Mouse (Mus musculus): ENCODE results near the gene Zfp617. TPM values are rescaled to one million over a fixed set of nuclear protein-coding genes. Genes with fewer than 3 reads are reported as not detected.
A peak's percentile ranks its signal among the peaks of the same experiment; 100 is the strongest.

Zfp617 gene
- polyA plus RNA-seq, 1 experiment from 2014 or later = 34.3 TPM

- H3K36me3 ChIP-seq = peaks cover 74% of the 10 kb centered on the region
- H3K27me3 ChIP-seq (ENCODE audit: low read depth, poor library complexity, severe bottlenecking) = no peaks in the 10 kb centered on the region
- H3K27ac ChIP-seq = no peak overlapping the region
- 89% methylated on average over 3 of the region's 3 CpGs for WGBS
- no peak for DNase-seq (ENCODE audit: low spot score)
- no peak overlapping the region for H3K4me3 ChIP-seq
- no peaks in the 10 kb centered on the region for H3K9me3 ChIP-seq (replicated peaks)
- no peaks in the 10 kb centered on the region for H3K4me1 ChIP-seq
These were observed 55.6 kb downstream of the Zfp617 start for GRCm38 (mm10) chr8:71964051-71964450.

GRCm38 (mm10) chr8:71965166-71965565, 56.7 kb downstream of the Zfp617 start:
- DNase-seq (ENCODE audit: low spot score) = peak; percentile 1
- Histone ChIP-seq H3K36me3 (peaks cover 82% of the 10 kb centered on the region), H3K9me3 (replicated peaks) (no peaks in the 10 kb centered on the region), H3K27ac (no peak overlapping the region), H3K4me1 (no peaks in the 10 kb centered on the region), H3K4me3 (no peak overlapping the region), H3K27me3 (ENCODE audit: low read depth, poor library complexity, severe bottlenecking) (no peaks in the 10 kb centered on the region)
- WGBS = 93% methylated on average over 2 of the region's 2 CpGs

DNA sequence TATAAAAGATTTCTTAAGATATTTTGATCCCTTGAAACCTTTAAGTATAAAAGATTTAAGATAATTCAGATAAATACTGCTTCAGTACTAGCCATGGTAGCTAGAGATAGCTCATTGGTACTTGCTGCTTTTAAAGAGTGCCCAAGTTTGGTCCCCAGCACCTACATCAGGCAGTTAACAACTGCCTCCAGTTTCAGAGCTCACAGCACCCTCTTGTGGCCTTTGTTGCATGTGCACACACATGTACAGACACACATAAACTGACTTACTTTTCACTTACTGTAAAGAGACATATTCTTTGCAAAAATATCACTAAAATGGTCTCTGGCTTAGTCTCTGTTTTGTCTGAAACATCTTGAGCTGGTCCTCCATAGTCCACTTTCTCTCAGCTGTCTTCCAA, 58.0 kb downstream of the Zfp617 start:
- no peak overlapping the region for H3K27ac ChIP-seq
- peaks cover 83% of the 10 kb centered on the region for H3K36me3 ChIP-seq
- DNase-seq (ENCODE audit: low spot score) = peak; percentile 25
- no peaks in the 10 kb centered on the region for H3K4me1 ChIP-seq
- H3K27me3 ChIP-seq (ENCODE audit: low read depth, poor library complexity, severe bottlenecking) = no peaks in the 10 kb centered on the region
- H3K9me3 ChIP-seq (replicated peaks) = no peaks in the 10 kb centered on the region
- H3K4me3 ChIP-seq = no peak overlapping the region

GRCm38 (mm10) chr8:71967261-71967660, 58.8 kb downstream of the Zfp617 start:
- Histone ChIP-seq H3K27me3 (ENCODE audit: low read depth, poor library complexity, severe bottlenecking) (no peaks in the 10 kb centered on the region), H3K4me3 (no peak overlapping the region), H3K27ac (no peak overlapping the region), H3K36me3 (peaks cover 82% of the 10 kb centered on the region), H3K9me3 (replicated peaks) (no peaks in the 10 kb centered on the region), H3K4me1 (no peaks in the 10 kb centered on the region)
- peak; percentile 14 for DNase-seq (ENCODE audit: low spot score)
- 98% methylated on average over 5 of the region's 5 CpGs for WGBS

- DNase-seq (ENCODE audit: low spot score) = peak; percentile 0
- Histone ChIP-seq H3K27ac (no peak overlapping the region), H3K36me3 (peaks cover 84% of the 10 kb centered on the region), H3K9me3 (replicated peaks) (no peaks in the 10 kb centered on the region), H3K27me3 (ENCODE audit: low read depth, poor library complexity, severe bottlenecking) (no peaks in the 10 kb centered on the region), H3K4me3 (no peak overlapping the region), H3K4me1 (no peaks in the 10 kb centered on the region)
- 94% methylated on average over 6 of the region's 6 CpGs for WGBS
These were observed 59.7 kb downstream of the Zfp617 start for GRCm38 (mm10) chr8:71968100-71968499.

DNA sequence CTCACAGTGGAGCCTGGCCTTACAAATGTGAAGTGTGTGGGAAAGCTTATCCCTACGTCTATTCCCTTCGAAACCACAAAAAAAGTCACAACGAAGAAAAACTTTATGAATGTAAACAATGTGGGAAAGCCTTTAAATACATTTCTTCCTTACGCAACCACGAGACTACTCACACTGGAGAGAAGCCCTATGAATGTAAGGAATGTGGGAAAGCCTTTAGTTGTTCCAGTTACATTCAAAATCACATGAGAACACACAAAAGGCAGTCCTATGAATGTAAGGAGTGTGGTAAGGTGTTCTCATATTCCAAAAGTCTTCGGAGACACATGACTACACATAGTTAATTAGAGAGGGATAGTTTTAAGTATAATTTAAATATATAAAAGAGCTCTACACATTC, 60.2 kb downstream of the Zfp617 start:
- no peak overlapping the region for H3K27ac ChIP-seq
- peak; percentile 7 for DNase-seq (ENCODE audit: low spot score)
- H3K27me3 ChIP-seq (ENCODE audit: low read depth, poor library complexity, severe bottlenecking) = no peaks in the 10 kb centered on the region
- H3K36me3 ChIP-seq = peaks cover 79% of the 10 kb centered on the region
- H3K9me3 ChIP-seq (replicated peaks) = no peaks in the 10 kb centered on the region
- 97% methylated on average over 6 of the region's 6 CpGs for WGBS
- no peak overlapping the region for H3K4me3 ChIP-seq
- H3K4me1 ChIP-seq = no peaks in the 10 kb centered on the region

GRCm38 (mm10) chr8:71971945-71972344, 63.5 kb downstream of the Zfp617 start:
- DNase-seq (ENCODE audit: low spot score) = peak; percentile 11
- no peaks in the 10 kb centered on the region for H3K9me3 ChIP-seq (replicated peaks)
- H3K4me1 ChIP-seq = no peaks in the 10 kb centered on the region
- no peak overlapping the region for H3K4me3 ChIP-seq
- no peak overlapping the region for H3K27ac ChIP-seq
- H3K27me3 ChIP-seq (ENCODE audit: low read depth, poor library complexity, severe bottlenecking) = no peaks in the 10 kb centered on the region
- peaks cover 47% of the 10 kb centered on the region for H3K36me3 ChIP-seq
- WGBS = 78% methylated on average over 1 of the region's 1 CpGs

GRCm38 (mm10) chr8:71974211-71974610, 65.8 kb downstream of the Zfp617 start:
- Histone ChIP-seq H3K4me3 (no peak overlapping the region), H3K27me3 (ENCODE audit: low read depth, poor library complexity, severe bottlenecking) (no peaks in the 10 kb centered on the region), H3K4me1 (no peaks in the 10 kb centered on the region), H3K27ac (no peak overlapping the region), H3K9me3 (replicated peaks) (no peaks in the 10 kb centered on the region), H3K36me3 (peaks cover 24% of the 10 kb centered on the region)
- no peak for DNase-seq (ENCODE audit: low spot score)
- WGBS = 80% methylated on average over 3 of the region's 3 CpGs

DNA sequence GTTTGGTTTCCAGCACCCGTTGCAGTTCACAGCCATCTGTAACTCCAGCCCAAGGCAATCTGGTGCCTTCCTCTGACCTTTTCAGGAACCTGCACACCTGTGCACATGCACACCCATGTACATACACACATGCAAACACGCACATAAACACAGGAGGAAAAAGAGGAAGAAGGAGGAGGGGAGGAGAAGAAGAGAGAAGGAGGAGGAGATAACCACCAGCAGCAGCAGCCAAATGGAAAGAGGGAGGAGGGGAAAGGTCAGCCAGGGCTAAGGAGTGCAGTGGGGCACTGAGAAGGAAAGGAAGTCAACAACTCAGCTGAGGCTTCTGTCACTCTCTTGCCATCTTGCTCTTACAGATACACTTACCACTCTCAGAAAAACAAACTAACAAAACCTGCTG, 72.6 kb downstream of the Zfp617 start:
- no peaks in the 10 kb centered on the region for H3K4me1 ChIP-seq
- no peak overlapping the region for H3K4me3 ChIP-seq
- H3K9me3 ChIP-seq (replicated peaks) = no peaks in the 10 kb centered on the region
- no peaks in the 10 kb centered on the region for H3K36me3 ChIP-seq
- 72% methylated on average over 2 of the region's 2 CpGs for WGBS
- DNase-seq (ENCODE audit: low spot score) = no peak
- no peaks in the 10 kb centered on the region for H3K27me3 ChIP-seq (ENCODE audit: low read depth, poor library complexity, severe bottlenecking)
- H3K27ac ChIP-seq = no peak overlapping the region

GRCm38 (mm10) chr8:71981456-71981855, 73.0 kb downstream of the Zfp617 start:
- Histone ChIP-seq H3K27me3 (ENCODE audit: low read depth, poor library complexity, severe bottlenecking) (no peaks in the 10 kb centered on the region), H3K4me3 (no peak overlapping the region), H3K27ac (no peak overlapping the region), H3K36me3 (no peaks in the 10 kb centered on the region), H3K4me1 (no peaks in the 10 kb centered on the region), H3K9me3 (replicated peaks) (no peaks in the 10 kb centered on the region)
- WGBS = 93% methylated on average over 4 of the region's 4 CpGs
- DNase-seq (ENCODE audit: low spot score) = no peak

Other genes with a start within 250 kb of the Zfp617 start
- 0.40 and 0.51 TPM in 2 replicates for gene Unc13a, start 236.9 kb upstream of the Zfp617 start, polyA plus RNA-seq (2016; fragmentation: Nextera tagmentation; extraction: Ambion mirVana)
- gene Jak3, start 232.3 kb upstream of the Zfp617 start, polyA plus RNA-seq (2016; fragmentation: Nextera tagmentation; extraction: Ambion mirVana) = 3.7 and 4.6 TPM in 2 replicates
- gene Insl3, start 219.4 kb upstream of the Zfp617 start, polyA plus RNA-seq (2016; fragmentation: Nextera tagmentation; extraction: Ambion mirVana) = 0.53 and 0.76 TPM in 2 replicates
- gene B3gnt3, start 206.8 kb upstream of the Zfp617 start, polyA plus RNA-seq (2016; fragmentation: Nextera tagmentation; extraction: Ambion mirVana) = 0.67 and 1.2 TPM in 2 replicates
- 2.2 and 4.3 TPM in 2 replicates for gene Fcho1, start 182.9 kb upstream of the Zfp617 start, polyA plus RNA-seq (2016; fragmentation: Nextera tagmentation; extraction: Ambion mirVana)
- gene Zfp709, start 26.6 kb upstream of the Zfp617 start, polyA plus RNA-seq (2016; fragmentation: Nextera tagmentation; extraction: Ambion mirVana) = 3.7 and 3.9 TPM in 2 replicates
- gene Zfp882, start within 50 bp of the Zfp617 start, polyA plus RNA-seq (2016; fragmentation: Nextera tagmentation; extraction: Ambion mirVana) = 5.4 and 7.2 TPM in 2 replicates
- 28.0 and 28.1 TPM in 2 replicates for gene Zfp961, start 42.4 kb downstream of the Zfp617 start, polyA plus RNA-seq (2016; fragmentation: Nextera tagmentation; extraction: Ambion mirVana)
- 0.58 and 0.71 TPM in 2 replicates for gene Cyp4f18, start 101.0 kb downstream of the Zfp617 start, polyA plus RNA-seq (2016; fragmentation: Nextera tagmentation; extraction: Ambion mirVana)
- not detected in 2 replicates for gene Olfr372, start 132.6 kb downstream of the Zfp617 start, polyA plus RNA-seq (2016; fragmentation: Nextera tagmentation; extraction: Ambion mirVana)
- gene Olfr373, start 174.5 kb downstream of the Zfp617 start, polyA plus RNA-seq (2016; fragmentation: Nextera tagmentation; extraction: Ambion mirVana) = 0.04 TPM in 1 of 2 replicates, not detected in the other
- 0.04 TPM in 1 of 2 replicates, not detected in the other for gene Olfr374, start 198.4 kb downstream of the Zfp617 start, polyA plus RNA-seq (2016; fragmentation: Nextera tagmentation; extraction: Ambion mirVana)
- gene Tpm4, start 226.3 kb downstream of the Zfp617 start, polyA plus RNA-seq (2016; fragmentation: Nextera tagmentation; extraction: Ambion mirVana) = 828 and 829 TPM in 2 replicates